In genomic region chr4:134081730-134082386, GRCm38 (mm10) we compare ENCODE assay signal across 8 mouse cellular contexts. TPM values are rescaled to one million over a fixed set of nuclear protein-coding genes. Genes with fewer than 3 reads are reported as not detected.
DNase-seq lines count a peak whose midpoint lies in the region; ATAC-seq lines count a peak whose summit lies in the region.

No protein-coding gene starts in this region.

- peak overlapping the region; percentile 43 for H3K9ac ChIP-seq in hindbrain, embryonic 12.5 days

- H3K36me3 ChIP-seq in hindbrain, embryonic 12.5 days: no peaks in the 10 kb centered on the region

- peaks cover 26% of the 10 kb centered on the region for H3K27me3 ChIP-seq in hindbrain, embryonic 12.5 days

- peak overlapping the region; percentile 86 for H3K4me2 ChIP-seq in hindbrain, embryonic 12.5 days (replicated peaks)

- no peaks in the 10 kb centered on the region for H3K9me3 ChIP-seq in hindbrain, embryonic 12.5 days (replicated peaks)

- peak; percentile 76 for ATAC-seq in erythroid progenitor cell, adult 5-6 weeks (replicated peaks; ENCODE audit: low FRiP score, poor library complexity, severe bottlenecking)
- peak; percentile 56; the same call in 1 of the 2 replicates for ATAC-seq in hindbrain, embryonic 12.5 days (ENCODE audit: low FRiP score)

- no peak overlapping the region for H3K27ac ChIP-seq in brown adipose tissue, adult 24 weeks (replicated peaks; ENCODE audit: low read depth, low read length)
- no peak overlapping the region for H3K27ac ChIP-seq in hindbrain, embryonic 12.5 days

- WGBS in hindbrain, embryonic 12.5 days: under 1% methylated on average over 41 of the region's 41 CpGs

- H3K4me3 ChIP-seq in brown adipose tissue, adult 24 weeks (ENCODE audit: insufficient read depth, low read depth, low read length): peak overlapping the region; percentile 48
- peak overlapping the region; percentile 43 for H3K4me3 ChIP-seq in hindbrain, embryonic 12.5 days

- peak; percentile 99 for DNase-seq in ES-CJ7 (ENCODE audit: low read depth, low spot score)
- DNase-seq in layer of hippocampus, postnatal 36 days: peak; percentile 37 to 57
- peak; percentile 78 for DNase-seq in lung, postnatal 14 days
- peak; percentile 75 for DNase-seq in retina, embryonic 14.5 days (ENCODE audit: low spot score)
- DNase-seq in thymus, postnatal 36 days: peak; percentile 87 to 90

- H3K4me1 ChIP-seq in brown adipose tissue, adult 24 weeks (ENCODE audit: control insufficient read depth, insufficient read depth, insufficient read length, low read length): peaks cover 4% of the 10 kb centered on the region; the same call in 1 of the 2 replicates
- peaks cover 14% of the 10 kb centered on the region for H3K4me1 ChIP-seq in hindbrain, embryonic 12.5 days

RNA-seq across cellular contexts. Expression of gene Cd52, which starts 13.0 kb away (rescaled TPM):
- polyA plus RNA-seq in brown adipose tissue, adult 24 weeks (2012; ENCODE audit: insufficient read depth, insufficient read length, missing spikeins): 14.0 and 16.8 TPM in 2 replicates
- total RNA-seq in erythroid progenitor cell, adult 5-6 weeks (2015; ENCODE audit: low replicate concordance): 157 and 288 TPM in 2 replicates
- 103 and 211 TPM in 2 replicates for total RNA-seq in erythroid progenitor cell, adult 5-6 weeks (2017; ENCODE audit: low replicate concordance)
- polyA plus RNA-seq in hindbrain, embryonic 12.5 days (2016; fragmentation: Nextera tagmentation; extraction: Ambion mirVana): 4.8 and 5.0 TPM in 2 replicates
- 1 to 10 TPM in 1 of 2 experiments, not detected in 1; 1.1 TPM for total RNA-seq in layer of hippocampus, postnatal 36 days (2021)

RNA-seq across cellular contexts. Expression of gene Ubxn11, which starts 20.5 kb away (rescaled TPM):
- 2.1 TPM in 1 of 2 replicates, not detected in the other for polyA plus RNA-seq in brown adipose tissue, adult 24 weeks (2012; ENCODE audit: insufficient read depth, insufficient read length, missing spikeins)
- not detected in 2 replicates for total RNA-seq in erythroid progenitor cell, adult 5-6 weeks (2015; ENCODE audit: low replicate concordance)
- 4.5 TPM in 1 of 2 replicates, not detected in the other for total RNA-seq in erythroid progenitor cell, adult 5-6 weeks (2017; ENCODE audit: low replicate concordance)
- 11.6 and 13.4 TPM in 2 replicates for polyA plus RNA-seq in hindbrain, embryonic 12.5 days (2016; fragmentation: Nextera tagmentation; extraction: Ambion mirVana)
- total RNA-seq in layer of hippocampus, postnatal 36 days (2021): 10 to 100 TPM; 32.8 to 34.7 TPM

RNA-seq across cellular contexts. Expression of gene Crybg2, which starts 21.2 kb away (rescaled TPM):
- polyA plus RNA-seq in brown adipose tissue, adult 24 weeks (2012; ENCODE audit: insufficient read depth, insufficient read length, missing spikeins): not detected in 2 replicates
- 5.0 TPM in 1 of 2 replicates, not detected in the other for total RNA-seq in erythroid progenitor cell, adult 5-6 weeks (2015; ENCODE audit: low replicate concordance)
- total RNA-seq in erythroid progenitor cell, adult 5-6 weeks (2017; ENCODE audit: low replicate concordance): not detected in 2 replicates
- polyA plus RNA-seq in hindbrain, embryonic 12.5 days (2016; fragmentation: Nextera tagmentation; extraction: Ambion mirVana): 2.3 and 2.5 TPM in 2 replicates
- total RNA-seq in layer of hippocampus, postnatal 36 days (2021): 1 to 10 TPM; 1.2 to 1.8 TPM

RNA-seq across cellular contexts. Expression of gene Zfp683, which starts 28.2 kb away (rescaled TPM):
- not detected in 2 replicates for polyA plus RNA-seq in brown adipose tissue, adult 24 weeks (2012; ENCODE audit: insufficient read depth, insufficient read length, missing spikeins)
- total RNA-seq in erythroid progenitor cell, adult 5-6 weeks (2015; ENCODE audit: low replicate concordance): not detected in 2 replicates
- total RNA-seq in erythroid progenitor cell, adult 5-6 weeks (2017; ENCODE audit: low replicate concordance): not detected in 2 replicates
- not detected in 2 replicates for polyA plus RNA-seq in hindbrain, embryonic 12.5 days (2016; fragmentation: Nextera tagmentation; extraction: Ambion mirVana)
- not detected for total RNA-seq in layer of hippocampus, postnatal 36 days (2021)

RNA-seq across cellular contexts. Expression of gene Sh3bgrl3, which starts 46.7 kb away (rescaled TPM):
- 39.0 and 44.7 TPM in 2 replicates for polyA plus RNA-seq in brown adipose tissue, adult 24 weeks (2012; ENCODE audit: insufficient read depth, insufficient read length, missing spikeins)
- total RNA-seq in erythroid progenitor cell, adult 5-6 weeks (2015; ENCODE audit: low replicate concordance): 129 and 180 TPM in 2 replicates
- 22.6 and 67.0 TPM in 2 replicates for total RNA-seq in erythroid progenitor cell, adult 5-6 weeks (2017; ENCODE audit: low replicate concordance)
- polyA plus RNA-seq in hindbrain, embryonic 12.5 days (2016; fragmentation: Nextera tagmentation; extraction: Ambion mirVana): 333 and 369 TPM in 2 replicates
- total RNA-seq in layer of hippocampus, postnatal 36 days (2021): 100 to 1,000 TPM; 234 to 264 TPM

Comparison
In these comparisons a context has a peak if more than half of its experiments do, and no peak if none do; other contexts are left out.
1. DNase-seq: peak in every context shown above with its lines; median percentile 99 in ES-CJ7; 88 in thymus, postnatal 36 days; 78 in lung, postnatal 14 days; 75 in retina, embryonic 14.5 days; 47 in layer of hippocampus, postnatal 36 days.
2. RNA of gene Cd52, which starts 13.0 kb away (total RNA-seq): 103 to 288 TPM in erythroid progenitor cell, adult 5-6 weeks; 1.1 TPM in layer of hippocampus, postnatal 36 days; every median in the first group is over 10 times any median in the second.
3. RNA of gene Ubxn11, which starts 20.5 kb away (total RNA-seq): 32.8 to 34.7 TPM in layer of hippocampus, postnatal 36 days; 4.5 TPM in erythroid progenitor cell, adult 5-6 weeks; every median in the first group is over 4 times any median in the second.